ENCODE assay signal across 14 mouse cellular contexts in the genomic region with DNA sequence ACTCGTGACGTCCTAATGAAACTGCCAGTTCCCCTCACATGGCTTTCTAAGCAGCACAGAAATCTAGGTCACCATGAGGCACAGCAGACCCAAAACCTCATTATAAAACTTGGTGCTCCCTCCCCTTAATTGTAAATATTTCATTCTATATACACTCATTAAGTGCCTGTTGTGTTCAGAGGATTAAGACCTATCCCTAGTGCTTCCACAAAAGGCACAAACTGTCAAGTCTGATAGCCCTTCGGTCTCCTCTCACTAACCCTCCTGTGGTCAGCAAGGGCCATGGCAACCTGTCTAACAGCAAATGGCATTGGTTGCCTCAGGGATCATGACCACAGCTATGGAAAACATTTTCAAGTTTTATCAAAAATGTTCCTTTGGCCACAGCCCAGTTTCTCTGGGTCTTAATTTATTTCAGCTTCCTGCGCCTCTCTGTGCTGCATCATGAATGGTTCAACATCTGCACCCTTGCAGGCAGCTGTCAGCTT. TPM values are rescaled to one million over a fixed set of nuclear protein-coding genes. Genes with fewer than 3 reads are reported as not detected.
DNase-seq lines count a peak whose midpoint lies in the region; ATAC-seq and TF ChIP-seq lines count a peak whose summit lies in the region.
"Had no signal": no experiment of that assay in that cellular context is flagged by ENCODE, and none has a peak within 500 bp of the region (broad histone marks: within the 10 kb centered on the region; RNA-seq: fewer than 3 reads in every experiment).

No protein-coding gene starts in this region.

- intact Hi-C loops in gastrocnemius, postnatal 14 days (cut with DNase I; ENCODE audit: low total_unique reads), result no loop called here

- 68% methylated on average over 4 of the region's 4 CpGs for WGBS in embryonic facial prominence, embryonic 14.5 days
- WGBS in embryonic facial prominence, embryonic 10.5 days, result 79% methylated on average over 4 of the region's 4 CpGs
- 68% methylated on average over 4 of the region's 4 CpGs for WGBS in kidney, adult 2 months

- H3K9me3 ChIP-seq in embryonic facial prominence, embryonic 14.5 days (ENCODE audit: control insufficient read depth, low read length), result no peaks in the 10 kb centered on the region
- no peaks in the 10 kb centered on the region for H3K9me3 ChIP-seq in embryonic facial prominence, embryonic 10.5 days
- H3K9me3 ChIP-seq: heart, embryonic 10.5 days; liver, embryonic 12.5 days; stomach, embryonic 15.5 days had no signal

- no peak overlapping the region for H3K4me2 ChIP-seq in embryonic facial prominence, embryonic 14.5 days (ENCODE audit: low read depth, low read length)
- H3K4me2 ChIP-seq: liver, embryonic 12.5 days; stomach, embryonic 15.5 days had no signal

- peak; percentile 17 for DNase-seq in embryonic facial prominence, embryonic 14.5 days (ENCODE audit: low spot score)
- no peak for DNase-seq in embryonic facial prominence, embryonic 10.5 days (ENCODE audit: low spot score)
- DNase-seq in layer of hippocampus, adult 2 months (ENCODE audit: low spot score in 2 of 2), result no peak
- no peak for DNase-seq in layer of hippocampus, postnatal 10 days (ENCODE audit: low spot score in 2 of 2)
- peak; percentile 54 for DNase-seq in kidney, adult 2 months
- DNase-seq in retina, embryonic 14.5 days (ENCODE audit: low spot score), result peak; percentile 66
- DNase-seq in gastrocnemius, postnatal 14 days, result no peak
- no peak for DNase-seq in adrenal gland, postnatal 36 days
- DNase-seq: adrenal gland, postnatal 14 days; lung, postnatal 36 days; thymus, postnatal 36 days had no signal

- no peak for TF ChIP-seq POLR2A in kidney, adult 2 months (IDR thresholded peaks at IDR 0.05; ENCODE audit: low read depth, low read length)

- H3K27ac ChIP-seq in embryonic facial prominence, embryonic 14.5 days (replicated peaks; ENCODE audit: low read depth, low read length), result no peak overlapping the region
- H3K27ac ChIP-seq in embryonic facial prominence, embryonic 10.5 days (replicated peaks), result no peak overlapping the region
- no peak overlapping the region for H3K27ac ChIP-seq in layer of hippocampus, adult 2 months
- peak overlapping the region; percentile 45; the same call in 1 of the 2 replicates for H3K27ac ChIP-seq in kidney, adult 2 months (ENCODE audit: insufficient read depth, low read depth, low read length)
- H3K27ac ChIP-seq: heart, embryonic 10.5 days; liver, embryonic 12.5 days; stomach, embryonic 15.5 days had no signal

- peak; percentile 11; the same call in 1 of the 2 replicates for TF ChIP-seq CTCF in layer of hippocampus, adult 2 months (conservative IDR thresholded peaks at IDR 0.05)
- TF ChIP-seq CTCF in kidney, adult 2 months (conservative IDR thresholded peaks at IDR 0.05; ENCODE audit: insufficient read depth, insufficient read length, low read depth, low read length), result no peak

- no peaks in the 10 kb centered on the region for H3K36me3 ChIP-seq in embryonic facial prominence, embryonic 14.5 days (ENCODE audit: control insufficient read depth, insufficient read depth, low read length)
- H3K36me3 ChIP-seq in embryonic facial prominence, embryonic 10.5 days (replicated peaks), result no peaks in the 10 kb centered on the region
- H3K36me3 ChIP-seq in kidney, adult 2 months (ENCODE audit: control insufficient read depth, insufficient read depth, low read length), result no peaks in the 10 kb centered on the region
- H3K36me3 ChIP-seq: heart, embryonic 10.5 days; liver, embryonic 12.5 days; stomach, embryonic 15.5 days had no signal

- H3K4me3 ChIP-seq in embryonic facial prominence, embryonic 14.5 days (ENCODE audit: low read depth, low read length), result no peak overlapping the region
- H3K4me3 ChIP-seq in embryonic facial prominence, embryonic 10.5 days, result no peak overlapping the region
- no peak overlapping the region for H3K4me3 ChIP-seq in layer of hippocampus, adult 2 months
- no peak overlapping the region for H3K4me3 ChIP-seq in kidney, adult 2 months (ENCODE audit: insufficient read depth, low read depth, low read length)
- H3K4me3 ChIP-seq: heart, embryonic 10.5 days; liver, embryonic 12.5 days; stomach, embryonic 15.5 days had no signal

- no peak for ATAC-seq in embryonic facial prominence, embryonic 14.5 days (ENCODE audit: low read depth)
- ATAC-seq: liver, embryonic 12.5 days had no signal

- H3K27me3 ChIP-seq in embryonic facial prominence, embryonic 14.5 days (replicated peaks; ENCODE audit: control insufficient read depth, insufficient read depth, low read length), result no peaks in the 10 kb centered on the region
- no peaks in the 10 kb centered on the region for H3K27me3 ChIP-seq in embryonic facial prominence, embryonic 10.5 days (replicated peaks; ENCODE audit: low read depth, poor library complexity, severe bottlenecking)
- no peaks in the 10 kb centered on the region for H3K27me3 ChIP-seq in kidney, adult 2 months (replicated peaks; ENCODE audit: control insufficient read depth, insufficient read depth, low read length)
- H3K27me3 ChIP-seq: liver, embryonic 12.5 days; stomach, embryonic 15.5 days had no signal

- H3K9ac ChIP-seq in embryonic facial prominence, embryonic 14.5 days (ENCODE audit: low read depth, low read length), result no peak overlapping the region
- H3K9ac ChIP-seq: liver, embryonic 12.5 days; stomach, embryonic 15.5 days had no signal

- H3K4me1 ChIP-seq in embryonic facial prominence, embryonic 14.5 days (ENCODE audit: control insufficient read depth, insufficient read depth, low read length), result peaks cover 5% of the 10 kb centered on the region; the same call in 1 of the 2 replicates
- H3K4me1 ChIP-seq in embryonic facial prominence, embryonic 10.5 days, result peaks cover 10% of the 10 kb centered on the region
- H3K4me1 ChIP-seq in kidney, adult 2 months (ENCODE audit: control insufficient read depth, insufficient read depth, low read length), result no peaks in the 10 kb centered on the region
- H3K4me1 ChIP-seq: heart, embryonic 10.5 days; liver, embryonic 12.5 days; stomach, embryonic 15.5 days had no signal

RNA-seq across cellular contexts. Expression of a gene that starts 19.3 kb away (rescaled TPM):
- 0.34 and 0.53 TPM in 2 replicates for polyA plus RNA-seq in embryonic facial prominence, embryonic 14.5 days (2014; fragmentation: Nextera tagmentation; extraction: Ambion mirVana)
- 0.16 and 0.17 TPM in 2 replicates for polyA plus RNA-seq in embryonic facial prominence, embryonic 10.5 days (2016; fragmentation: Nextera tagmentation; extraction: Ambion mirVana)
- 10 to 100 TPM; 10.8 to 11.8 TPM for total RNA-seq in layer of hippocampus, adult 2 months (2021)
- total RNA-seq in layer of hippocampus, postnatal 10 days (2021), result 10 to 100 TPM; 16.6 to 18.4 TPM
- 0.53 and 0.55 TPM in 2 replicates for polyA plus RNA-seq in kidney, adult 2 months (2012; rRNA removed)
- under 1 TPM; 0.20 to 0.23 TPM for total RNA-seq in gastrocnemius, postnatal 14 days (2021)
- 1 to 10 TPM; 2.5 TPM for total RNA-seq in adrenal gland, postnatal 36 days (2021)

RNA-seq across cellular contexts. Expression of a gene that starts 34.5 kb away (rescaled TPM):
- 10.0 and 10.8 TPM in 2 replicates for polyA plus RNA-seq in embryonic facial prominence, embryonic 14.5 days (2014; fragmentation: Nextera tagmentation; extraction: Ambion mirVana)
- 13.9 and 14.4 TPM in 2 replicates for polyA plus RNA-seq in embryonic facial prominence, embryonic 10.5 days (2016; fragmentation: Nextera tagmentation; extraction: Ambion mirVana)
- total RNA-seq in layer of hippocampus, adult 2 months (2021), result 10 to 100 TPM; 26.3 to 26.7 TPM
- total RNA-seq in layer of hippocampus, postnatal 10 days (2021), result 10 to 100 TPM; 24.6 to 28.1 TPM
- 8.3 and 9.2 TPM in 2 replicates for polyA plus RNA-seq in kidney, adult 2 months (2012; rRNA removed)
- 1 to 10 TPM; 4.0 to 6.2 TPM for total RNA-seq in gastrocnemius, postnatal 14 days (2021)
- 10 to 100 TPM; 17.7 to 18.0 TPM for total RNA-seq in adrenal gland, postnatal 36 days (2021)

Comparison
In these comparisons a context has a peak if more than half of its experiments do, and no peak if none do; other contexts are left out.
1. DNase-seq: peak in embryonic facial prominence, embryonic 14.5 days (single experiment), kidney, adult 2 months (single experiment) and retina, embryonic 14.5 days (single experiment); none in embryonic facial prominence, embryonic 10.5 days (single experiment), layer of hippocampus, adult 2 months (0 of 2), layer of hippocampus, postnatal 10 days (0 of 2), gastrocnemius, postnatal 14 days (single experiment) and adrenal gland, postnatal 36 days (0 of 2).